Mouse (Mus musculus) embryo, embryonic 11.5 days (tissue): ENCODE data around the gene Mettl22.

Source experiments
- DNase-seq: peaks from one replicate; pipeline ENCODE4 v3.0.0-alpha.2; 2012; ENCODE audit warnings: low read depth, low spot score

Mettl22 gene

GRCm38 (mm10) chr16:8470603-8471481 lies at the start of gene Mettl22:
Mettl22 (plus strand) TSS chr16:8470788.
- DNase-seq, result peak; percentile 85

GRCm38 (mm10) chr16:8420842-8421241 lies 49.7 kb upstream of the Mettl22 start:
- DNase-seq, result no peak

- no peak for DNase-seq
These were observed 46.9 kb upstream of the Mettl22 start for GRCm38 (mm10) chr16:8423626-8424114.

- no peak for DNase-seq
These were observed 46.2 kb upstream of the Mettl22 start for GRCm38 (mm10) chr16:8424161-8424970.

- no peak for DNase-seq
These were observed 45.6 kb upstream of the Mettl22 start, which contains the start of gene Tmem114 for GRCm38 (mm10) chr16:8424971-8425330. Tmem114 (minus strand) TSS chr16:8425136.

GRCm38 (mm10) chr16:8425736-8426135 lies 44.9 kb upstream of the Mettl22 start:
- no peak for DNase-seq

GRCm38 (mm10) chr16:8429531-8429930 lies 41.1 kb upstream of the Mettl22 start:
- DNase-seq, result no peak

- no peak for DNase-seq
These were observed 38.0 kb upstream of the Mettl22 start for GRCm38 (mm10) chr16:8432616-8433015.

- DNase-seq, result no peak
These were observed 25.7 kb upstream of the Mettl22 start for GRCm38 (mm10) chr16:8444911-8445310.

- no peak for DNase-seq
These were observed 24.3 kb upstream of the Mettl22 start for GRCm38 (mm10) chr16:8446256-8446655.

GRCm38 (mm10) chr16:8453301-8453700 lies 17.3 kb upstream of the Mettl22 start:
- DNase-seq, result no peak

- DNase-seq, result no peak
These were observed 15.4 kb upstream of the Mettl22 start for GRCm38 (mm10) chr16:8455221-8455620.

- no peak for DNase-seq
These were observed 12.2 kb upstream of the Mettl22 start for GRCm38 (mm10) chr16:8458391-8458790.

- peak; percentile 46 for DNase-seq
These were observed 11.5 kb upstream of the Mettl22 start for GRCm38 (mm10) chr16:8459098-8459497.

GRCm38 (mm10) chr16:8470132-8470531 lies 456 bp upstream of the Mettl22 start:
- no peak for DNase-seq

GRCm38 (mm10) chr16:8487396-8488005 lies 16.9 kb downstream of the Mettl22 start:
- DNase-seq, result no peak

GRCm38 (mm10) chr16:8489340-8489739 lies 18.8 kb downstream of the Mettl22 start:
- no peak for DNase-seq

- DNase-seq, result no peak
These were observed 21.3 kb downstream of the Mettl22 start for GRCm38 (mm10) chr16:8491743-8492490.

GRCm38 (mm10) chr16:8494268-8494667 lies 23.7 kb downstream of the Mettl22 start:
- peak; percentile 67 for DNase-seq

GRCm38 (mm10) chr16:8496967-8497366 lies 26.4 kb downstream of the Mettl22 start:
- no peak for DNase-seq

GRCm38 (mm10) chr16:8504271-8504670 lies 33.7 kb downstream of the Mettl22 start:
- DNase-seq, result no peak
